Mouse (Mus musculus) activated CD4-positive, CD25-positive, alpha-beta regulatory T cell, adult 4 months (primary cell): ENCODE results near the gene Ppp2r3c. TPM values are rescaled to one million over a fixed set of nuclear protein-coding genes. Genes with fewer than 3 reads are reported as not detected.
"Not testable (repeated sequence)": the region's sequence is repeated elsewhere in the genome, so short reads cannot be mapped to it uniquely, and the experiment has no call there.

Experiments
- ATAC-seq: one replicate; pipeline ENCODE4 v1.8.0; 2017
- polyA plus RNA-seq, 2 experiments: library from polyadenylated mRNA; unstranded; fragments of 100-300 nt; shearing (Covaris generic); gene quantifications; one replicate each; pipeline ENCODE4 v1.2.1; 2017

The Ppp2r3c gene
- polyA plus RNA-seq: 10 to 100 TPM; 22.6 to 26.8 TPM

GRCm38 (mm10) chr12:55302485-55303441 lies at the start of gene Ppp2r3c:
Gene Ppp2r3c (minus strand): TSS chr12:55302998.
- peak; percentile 92 for ATAC-seq

GRCm38 (mm10) chr12:55344583-55344982 lies 41.8 kb upstream of the Ppp2r3c start:
- ATAC-seq: no peak

GRCm38 (mm10) chr12:55343998-55344397 lies 41.2 kb upstream of the Ppp2r3c start:
- ATAC-seq: no peak

- not testable (repeated sequence) for ATAC-seq
Measured at GRCm38 (mm10) chr12:55343045-55343444, 40.2 kb upstream of the Ppp2r3c start.

GRCm38 (mm10) chr12:55338490-55338889 lies 35.7 kb upstream of the Ppp2r3c start:
- not testable (repeated sequence) for ATAC-seq

GRCm38 (mm10) chr12:55333662-55334061 lies 30.9 kb upstream of the Ppp2r3c start:
- no peak for ATAC-seq

- ATAC-seq: no peak
Measured at GRCm38 (mm10) chr12:55329351-55329750, 26.6 kb upstream of the Ppp2r3c start.

- no peak for ATAC-seq
Measured at GRCm38 (mm10) chr12:55328784-55329183, 26.0 kb upstream of the Ppp2r3c start.

GRCm38 (mm10) chr12:55325702-55326101 lies 22.9 kb upstream of the Ppp2r3c start:
- ATAC-seq: no peak

GRCm38 (mm10) chr12:55321642-55322291 lies 19.0 kb upstream of the Ppp2r3c start:
- no peak for ATAC-seq

GRCm38 (mm10) chr12:55315192-55315591 lies 12.4 kb upstream of the Ppp2r3c start:
- peak; percentile 89 for ATAC-seq

- no peak for ATAC-seq
Measured at GRCm38 (mm10) chr12:55313901-55314300, 11.1 kb upstream of the Ppp2r3c start.

GRCm38 (mm10) chr12:55311841-55312240 lies 9.0 kb upstream of the Ppp2r3c start:
- ATAC-seq: no peak

- no peak for ATAC-seq
Measured at GRCm38 (mm10) chr12:55309501-55309900, 6.7 kb upstream of the Ppp2r3c start.

- ATAC-seq: no peak
Measured at GRCm38 (mm10) chr12:55308731-55309130, 5.9 kb upstream of the Ppp2r3c start.

- ATAC-seq: no peak
Measured at GRCm38 (mm10) chr12:55307566-55307965, 4.8 kb upstream of the Ppp2r3c start.

GRCm38 (mm10) chr12:55306371-55306770 lies 3.6 kb upstream of the Ppp2r3c start:
- no peak for ATAC-seq

- no peak for ATAC-seq
Measured at GRCm38 (mm10) chr12:55301472-55302300, 1.1 kb downstream of the Ppp2r3c start.

- ATAC-seq: no peak
Measured at GRCm38 (mm10) chr12:55300820-55301351, 1.9 kb downstream of the Ppp2r3c start.

- no peak for ATAC-seq
Measured at GRCm38 (mm10) chr12:55299336-55299735, 3.5 kb downstream of the Ppp2r3c start, which contains the start of gene 1110008L16Rik. Gene 1110008L16Rik (plus strand): TSS chr12:55299577.

GRCm38 (mm10) chr12:55298112-55298511 lies 4.7 kb downstream of the Ppp2r3c start:
- no peak for ATAC-seq

- ATAC-seq: not testable (repeated sequence)
Measured at GRCm38 (mm10) chr12:55277583-55277982, 25.2 kb downstream of the Ppp2r3c start.
